Mouse (Mus musculus) MEL (cell line): ENCODE data around the gene Etv5. TPM values are rescaled to one million over a fixed set of nuclear protein-coding genes. Genes with fewer than 3 reads are reported as not detected.

Source experiments
- DNase-seq: peaks from one replicate; pipeline ENCODE4 v3.0.0; 2011; ENCODE audit warnings: low read depth, low spot score
- H3K27ac ChIP-seq: 2 replicates; pipeline ENCODE4 v1.5.1; 2012; ENCODE audit warnings: low read depth, mild to moderate bottlenecking, control low read depth, low read length, moderate library complexity; ENCODE audit not compliant: control insufficient read depth
- H3K27me3 ChIP-seq, 2 experiments: fragments of 150-350 bp in 1 of 2; sonication (generic) in 1 of 2; 2 replicates each; pipeline ENCODE4 v1.6.1; 2012; ENCODE audit warnings: low read length in 2 of 2, mild to moderate bottlenecking in 2 of 2, improper control_type of control experiment in 1 of 2, moderate library complexity in 1 of 2; ENCODE audit not compliant: insufficient read depth in 2 of 2, control insufficient read depth in 1 of 2
- H3K36me3 ChIP-seq, 2 experiments: 2 replicates each; pipeline ENCODE4 v1.6.1; 2012 to 2014; ENCODE audit warnings: low read length in 2 of 2, improper control_type of control experiment in 1 of 2, inconsistent platforms in 1 of 2, mild to moderate bottlenecking in 1 of 2; ENCODE audit not compliant: insufficient read depth in 2 of 2, control insufficient read depth in 1 of 2
- H3K4me1 ChIP-seq, 2 experiments: fragments of 150-350 bp in 1 of 2; sonication (generic) in 1 of 2; 2 replicates each; pipeline ENCODE4 v1.6.1; 2012; ENCODE audit warnings: low read length in 2 of 2, improper control_type of control experiment in 1 of 2, mild to moderate bottlenecking in 1 of 2; ENCODE audit not compliant: insufficient read depth in 2 of 2, control insufficient read depth in 1 of 2
- H3K4me3 ChIP-seq, 2 experiments: fragments of 150-350 bp in 1 of 2; sonication (generic) in 1 of 2; 2 replicates each; pipeline ENCODE4 v1.5.1; 2012; ENCODE audit warnings: low read depth in 2 of 2, low read length in 2 of 2, mild to moderate bottlenecking in 2 of 2, moderate library complexity in 2 of 2, control low read depth in 1 of 2, improper control_type of control experiment in 1 of 2; ENCODE audit not compliant: control insufficient read depth in 1 of 2, insufficient read depth in 1 of 2
- H3K79me2 ChIP-seq: 2 replicates; pipeline ENCODE4 v1.6.1; 2012; ENCODE audit warnings: mild to moderate bottlenecking, low read length, moderate library complexity; ENCODE audit not compliant: control insufficient read depth, poor library complexity, insufficient read depth
- H3K9ac ChIP-seq: 2 replicates; pipeline ENCODE4 v1.6.1; 2012; ENCODE audit warnings: low read depth, mild to moderate bottlenecking, control low read depth, low read length, moderate library complexity; ENCODE audit not compliant: control insufficient read depth, poor library complexity, severe bottlenecking
- H3K9me3 ChIP-seq: fragments of 150-350 bp; sonication (generic); replicated peaks from 2 replicates; pipeline ENCODE4 v1.6.1; 2012; ENCODE audit warnings: mild to moderate bottlenecking, low read length, improper control_type of control experiment, moderate library complexity; ENCODE audit not compliant: insufficient read depth
- BHLHE40 ChIP-seq: IDR thresholded peaks from 2 replicates; pipeline ENCODE4 v1.6.1; 2012; ENCODE audit warnings: low read depth, mild to moderate bottlenecking, inconsistent platforms, low read length, improper control_type of control experiment, borderline replicate concordance
- CHD2 ChIP-seq: IDR thresholded peaks from 2 replicates; pipeline ENCODE4 v1.6.1; 2011; ENCODE audit warnings: low read length, improper control_type of control experiment
- CTCF ChIP-seq, 3 experiments: IDR thresholded peaks in 2 of 3; conservative IDR thresholded peaks in 1 of 3; 2 replicates each; pipeline ENCODE4 v1.5.1; 2011 to 2012; ENCODE audit warnings: low read length in 3 of 3, low read depth in 2 of 3, mild to moderate bottlenecking in 2 of 3, improper control_type of control experiment in 1 of 3, inconsistent platforms in 1 of 3, mixed read lengths in 1 of 3, moderate library complexity in 1 of 3; ENCODE audit not compliant: control insufficient read depth in 1 of 3, insufficient read depth in 1 of 3, poor library complexity in 1 of 3, severe bottlenecking in 1 of 3
- E2F4 ChIP-seq: IDR thresholded peaks from 2 replicates; pipeline ENCODE4 v1.6.1; 2011; ENCODE audit warnings: low read depth, low read length, improper control_type of control experiment, borderline replicate concordance
- ELF1 ChIP-seq: IDR thresholded peaks from 2 replicates; pipeline ENCODE4 v1.6.1; 2014; ENCODE audit warnings: low read depth, mild to moderate bottlenecking, inconsistent platforms, low read length, improper control_type of control experiment, moderate library complexity
- EP300 ChIP-seq, 2 experiments: IDR thresholded peaks; 2 replicates each; pipeline ENCODE4 v1.6.1; 2011; ENCODE audit warnings: improper control_type of control experiment in 2 of 2, low read length in 2 of 2, low read depth in 1 of 2, mild to moderate bottlenecking in 1 of 2
- ETS1 ChIP-seq: IDR thresholded peaks from 2 replicates; pipeline ENCODE4 v1.6.1; 2012; ENCODE audit warnings: low read depth, mild to moderate bottlenecking, inconsistent platforms, low read length, improper control_type of control experiment, moderate library complexity
- GABPA ChIP-seq: IDR thresholded peaks from 2 replicates; pipeline ENCODE4 v1.6.1; 2012; ENCODE audit warnings: low read depth, mild to moderate bottlenecking, inconsistent platforms, low read length, improper control_type of control experiment, moderate library complexity
- HCFC1 ChIP-seq: IDR thresholded peaks from 2 replicates; pipeline ENCODE4 v1.6.1; 2012; ENCODE audit warnings: low read depth, mild to moderate bottlenecking, inconsistent platforms, low read length, improper control_type of control experiment, moderate library complexity
- JUND ChIP-seq: IDR thresholded peaks from 2 replicates; pipeline ENCODE4 v1.6.1; 2011; ENCODE audit warnings: low read depth, mild to moderate bottlenecking, improper control_type of control experiment, low read length
- MAFK ChIP-seq: IDR thresholded peaks from 2 replicates; pipeline ENCODE4 v1.6.1; 2011; ENCODE audit warnings: low read depth, mild to moderate bottlenecking, low read length, improper control_type of control experiment, borderline replicate concordance
- MAZ ChIP-seq: IDR thresholded peaks from 2 replicates; pipeline ENCODE4 v1.6.1; 2012; ENCODE audit warnings: low read depth, mild to moderate bottlenecking, inconsistent platforms, low read length, improper control_type of control experiment
- MXI1 ChIP-seq: IDR thresholded peaks from 2 replicates; pipeline ENCODE4 v1.6.1; 2011; ENCODE audit warnings: mild to moderate bottlenecking, low read depth, low read length, improper control_type of control experiment
- MYB ChIP-seq: IDR thresholded peaks from 2 replicates; pipeline ENCODE4 v1.6.1; 2011; ENCODE audit warnings: mild to moderate bottlenecking, low read depth, low read length, improper control_type of control experiment
- NELFE ChIP-seq: IDR thresholded peaks from 2 replicates; pipeline ENCODE4 v1.6.1; 2011; ENCODE audit warnings: low read depth, low read length, improper control_type of control experiment
- NRF1 ChIP-seq: IDR thresholded peaks from 2 replicates; pipeline ENCODE4 v1.6.1; 2014; ENCODE audit warnings: low read depth, mild to moderate bottlenecking, inconsistent platforms, low read length, improper control_type of control experiment, moderate library complexity; ENCODE audit not compliant: poor library complexity, insufficient read depth, severe bottlenecking
- POLR2A ChIP-seq, 2 experiments: IDR thresholded peaks; 2 replicates each; pipeline ENCODE4 v1.6.1; 2011 to 2012; ENCODE audit warnings: low read length in 2 of 2, mild to moderate bottlenecking in 2 of 2, control low read depth in 1 of 2, improper control_type of control experiment in 1 of 2, low read depth in 1 of 2, moderate library complexity in 1 of 2; ENCODE audit not compliant: control insufficient read depth in 1 of 2, insufficient read depth in 1 of 2, poor library complexity in 1 of 2
- POLR2AphosphoS2 ChIP-seq: IDR thresholded peaks from 2 replicates; pipeline ENCODE4 v1.6.1; 2011; ENCODE audit warnings: low read length, improper control_type of control experiment
- POLR2AphosphoS5 ChIP-seq: IDR thresholded peaks from 2 replicates; pipeline ENCODE4 v1.6.1; 2012; ENCODE audit warnings: low read depth, borderline replicate concordance, mild to moderate bottlenecking, inconsistent platforms, low read length, moderate library complexity, mixed read lengths
- SIN3A ChIP-seq: IDR thresholded peaks from 2 replicates; pipeline ENCODE4 v1.6.1; 2012; ENCODE audit warnings: low read length, improper control_type of control experiment, inconsistent platforms
- SMC3 ChIP-seq: IDR thresholded peaks from 2 replicates; pipeline ENCODE4 v1.6.1; 2011; ENCODE audit warnings: low read depth, low read length, improper control_type of control experiment
- TAL1 ChIP-seq: IDR thresholded peaks from 2 replicates; pipeline ENCODE4 v1.6.1; 2012; ENCODE audit warnings: mild to moderate bottlenecking, inconsistent platforms, low read length, moderate library complexity, mixed read lengths
- TCF12 ChIP-seq: IDR thresholded peaks from 2 replicates; pipeline ENCODE4 v1.6.1; 2014; ENCODE audit warnings: low read depth, mild to moderate bottlenecking, inconsistent platforms, low read length, improper control_type of control experiment, moderate library complexity
- UBTF ChIP-seq: IDR thresholded peaks from 2 replicates; pipeline ENCODE4 v1.6.1; 2012; ENCODE audit warnings: low read depth, mild to moderate bottlenecking, inconsistent platforms, low read length, improper control_type of control experiment, moderate library complexity, borderline replicate concordance; ENCODE audit not compliant: insufficient read depth
- USF1 ChIP-seq: IDR thresholded peaks from 2 replicates; pipeline ENCODE4 v1.6.1; 2014; ENCODE audit warnings: low read depth, mild to moderate bottlenecking, inconsistent platforms, low read length, improper control_type of control experiment, moderate library complexity
- USF2 ChIP-seq, 2 experiments: IDR thresholded peaks; 2 replicates each; pipeline ENCODE4 v1.6.1; 2011 to 2012; ENCODE audit warnings: improper control_type of control experiment in 2 of 2, low read length in 2 of 2, borderline replicate concordance in 1 of 2, inconsistent platforms in 1 of 2, low read depth in 1 of 2, mild to moderate bottlenecking in 1 of 2; ENCODE audit not compliant: insufficient read depth in 1 of 2
- ZC3H11A ChIP-seq: IDR thresholded peaks from 2 replicates; pipeline ENCODE4 v1.6.1; 2012; ENCODE audit warnings: low read depth, mild to moderate bottlenecking, inconsistent platforms, low read length, improper control_type of control experiment
- ZMIZ1 ChIP-seq: IDR thresholded peaks from 2 replicates; pipeline ENCODE4 v1.6.1; 2012; ENCODE audit warnings: low read depth, mild to moderate bottlenecking, inconsistent platforms, low read length, improper control_type of control experiment, moderate library complexity
- ZNF384 ChIP-seq: IDR thresholded peaks from 2 replicates; pipeline ENCODE4 v1.6.1; 2012; ENCODE audit warnings: low read depth, mild to moderate bottlenecking, inconsistent platforms, low read length, improper control_type of control experiment
- polyA plus RNA-seq, 2 experiments: library from polyadenylated mRNA; stranded (reverse) in 1 of 2; unstranded in 1 of 2; fragments of >175 nt in 1 of 2; fragments of >200 nt in 1 of 2; gene quantifications; 2 replicates each; pipeline versions ENCODE4 v1.2.1 to v1.2.4; 2012; ENCODE audit warnings: low replicate concordance in 2 of 2, low read depth in 1 of 2; ENCODE audit not compliant: insufficient read length in 2 of 2, insufficient read depth in 1 of 2, missing spikeins in 1 of 2
- total RNA-seq: library from RNA; depleted of rRNA; stranded (reverse); fragments of 300-350 nt; gene quantifications from 2 replicates; pipeline ENCODE4 v1.2.3, GENCODE M21; 2012

Gene Etv5
- total and polyA plus RNA-seq, 3 experiments = 8.2 to 18.3 TPM; not detected in 1

- no peaks in the 10 kb centered on the region; the same call in 1 of the 2 replicates for H3K79me2 ChIP-seq
- peaks cover 0 to 9% of the 10 kb centered on the region in 2 experiments; a peak in 2 of 4 replicates for H3K36me3 ChIP-seq
- no peak overlapping the region for H3K4me3 ChIP-seq
These were observed 12.7 kb downstream of the Etv5 start for GRCm38 (mm10) chr16:22426866-22427265.

GRCm38 (mm10) chr16:22422256-22422655 lies 17.3 kb downstream of the Etv5 start:
- no peak for TF ChIP-seq SMC3
- TF ChIP-seq USF2 (IDR thresholded peaks at IDR 0.05; ENCODE audit: borderline replicate concordance in 1 of 2, insufficient read depth in 1 of 2, low read depth in 1 of 2, low read length in 2 of 2) = no peak
- no peak for TF ChIP-seq JUND
- no peak for TF ChIP-seq MAFK
- no peak for TF ChIP-seq ELF1
- TF ChIP-seq POLR2AphosphoS5 = no peak
- TF ChIP-seq MXI1 = no peak
- no peak for TF ChIP-seq EP300 (IDR thresholded peaks at IDR 0.05; ENCODE audit: low read depth in 1 of 2, low read length in 2 of 2)
- no peak for TF ChIP-seq POLR2A (IDR thresholded peaks at IDR 0.05; ENCODE audit: control insufficient read depth in 1 of 2, insufficient read depth in 1 of 2, low read depth in 1 of 2, low read length in 2 of 2, poor library complexity in 1 of 2)
- no peak for TF ChIP-seq ETS1
- no peak for TF ChIP-seq CTCF (IDR thresholded peaks at IDR 0.05 in 2 of 3, conservative IDR thresholded peaks at IDR 0.05 in 1 of 3; ENCODE audit: control insufficient read depth in 1 of 3, insufficient read depth in 1 of 3, low read depth in 2 of 3, low read length in 3 of 3, poor library complexity in 1 of 3, severe bottlenecking in 1 of 3)
- TF ChIP-seq GABPA = no peak
- TF ChIP-seq ZC3H11A = no peak
- TF ChIP-seq POLR2AphosphoS2 = no peak
- TF ChIP-seq BHLHE40 = no peak
- DNase-seq = no peak
- H3K36me3 ChIP-seq = peaks cover 0 to 10% of the 10 kb centered on the region in 2 experiments; a peak in 2 of 4 replicates
- H3K79me2 ChIP-seq = no peaks in the 10 kb centered on the region; the same call in 1 of the 2 replicates
- no peaks in the 10 kb centered on the region for H3K9me3 ChIP-seq
- peaks cover 10 to 15% of the 10 kb centered on the region in 2 experiments for H3K4me1 ChIP-seq
- H3K4me3 ChIP-seq = no peak overlapping the region
- H3K27me3 ChIP-seq = no peaks in the 10 kb centered on the region
- no peak overlapping the region for H3K9ac ChIP-seq
- no peak overlapping the region for H3K27ac ChIP-seq

More at GRCm38 (mm10) chr16:22426866-22427265, 12.7 kb downstream of the Etv5 start:
- peaks cover under 1 to 3% of the 10 kb centered on the region in 2 experiments; a peak in 3 of 4 replicates for H3K4me1 ChIP-seq
- no peaks in the 10 kb centered on the region for H3K9me3 ChIP-seq
- no peak overlapping the region for H3K27ac ChIP-seq
- no peaks in the 10 kb centered on the region for H3K27me3 ChIP-seq
- no peak for TF ChIP-seq EP300 (IDR thresholded peaks at IDR 0.05; ENCODE audit: low read depth in 1 of 2, low read length in 2 of 2)
- no peak for TF ChIP-seq UBTF
- no peak for TF ChIP-seq SIN3A
- no peak for TF ChIP-seq MYB
- TF ChIP-seq NRF1 = no peak
- no peak for TF ChIP-seq USF1
- TF ChIP-seq ZMIZ1 = no peak
- TF ChIP-seq TAL1 = no peak
- no peak for TF ChIP-seq BHLHE40
- TF ChIP-seq TCF12 = no peak
- no peak for TF ChIP-seq E2F4
- no peak for TF ChIP-seq HCFC1
- no peak for TF ChIP-seq POLR2AphosphoS2
- no peak for TF ChIP-seq MAZ
- TF ChIP-seq NELFE = no peak
- TF ChIP-seq ZNF384 = no peak
- no peak for TF ChIP-seq CHD2
- H3K9ac ChIP-seq = no peak overlapping the region
- no peak for DNase-seq
